Mouse (Mus musculus) embryonic fibroblast, embryonic 13.5 days (primary cell): ENCODE results near the gene Gm10065. TPM values are rescaled to one million over a fixed set of nuclear protein-coding genes. Genes with fewer than 3 reads are reported as not detected.
A peak's percentile ranks its signal among the peaks of the same experiment; 100 is the strongest.
"Not testable (repeated sequence)": the region's sequence is repeated elsewhere in the genome, so short reads cannot be mapped to it uniquely, and the experiment has no call there.

Experiments
- H3K27ac ChIP-seq: 2 replicates; pipeline ENCODE4 v1.5.1; 2012; ENCODE audit warnings: low read length, control low read depth, inconsistent platforms; ENCODE audit not compliant: insufficient read depth
- H3K4me1 ChIP-seq: 2 replicates; pipeline ENCODE4 v1.6.1; 2011; ENCODE audit warnings: low read length; ENCODE audit not compliant: control insufficient read depth, insufficient read depth
- H3K4me3 ChIP-seq: 2 replicates; pipeline ENCODE4 v1.5.1; 2011; ENCODE audit warnings: mild to moderate bottlenecking, control low read depth, low read length; ENCODE audit not compliant: insufficient read depth
- CTCF ChIP-seq: IDR thresholded peaks from 2 replicates; pipeline ENCODE4 v1.5.1; 2011; ENCODE audit warnings: mild to moderate bottlenecking, control low read depth, low read length, moderate library complexity, borderline replicate concordance; ENCODE audit not compliant: insufficient read depth
- POLR2A ChIP-seq: IDR thresholded peaks from 2 replicates; pipeline ENCODE4 v1.6.1; 2011; ENCODE audit warnings: low read depth, mild to moderate bottlenecking, control low read depth, low read length, moderate library complexity
- polyA plus RNA-seq: library from polyadenylated mRNA; stranded (reverse); fragments of >200 nt; gene quantifications from 2 replicates; pipeline ENCODE4 v1.2.4, GENCODE M21; 2011; ENCODE audit warnings: low read depth; ENCODE audit not compliant: missing spikeins, insufficient read length

Gene Gm10065
- polyA plus RNA-seq, 1 experiment, result not detected

DNA sequence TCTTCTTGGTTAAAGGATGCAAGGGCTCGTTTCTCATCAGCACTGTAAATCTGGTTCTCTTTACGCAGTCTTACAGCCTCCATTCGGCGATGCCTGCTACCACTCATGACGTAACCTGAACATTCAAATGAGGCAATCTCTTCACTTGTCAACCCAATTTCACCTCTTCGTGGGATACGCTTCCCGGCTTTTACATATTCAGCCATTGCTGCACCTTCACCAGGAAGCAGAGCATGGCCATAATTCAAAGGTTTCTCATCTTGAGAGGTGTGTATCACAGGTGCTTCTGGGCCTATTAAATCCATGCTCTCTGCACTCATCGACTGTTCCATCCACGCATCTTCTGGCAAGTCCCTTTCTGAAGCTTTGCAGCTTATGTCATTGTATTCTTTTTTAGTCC, 11.9 kb downstream of the Gm10065 start:
- TF ChIP-seq CTCF (no peak), POLR2A (no peak)
- Histone ChIP-seq H3K4me1 (peaks cover 2% of the 10 kb centered on the region), H3K27ac (no peak overlapping the region), H3K4me3 (no peak overlapping the region)

DNA sequence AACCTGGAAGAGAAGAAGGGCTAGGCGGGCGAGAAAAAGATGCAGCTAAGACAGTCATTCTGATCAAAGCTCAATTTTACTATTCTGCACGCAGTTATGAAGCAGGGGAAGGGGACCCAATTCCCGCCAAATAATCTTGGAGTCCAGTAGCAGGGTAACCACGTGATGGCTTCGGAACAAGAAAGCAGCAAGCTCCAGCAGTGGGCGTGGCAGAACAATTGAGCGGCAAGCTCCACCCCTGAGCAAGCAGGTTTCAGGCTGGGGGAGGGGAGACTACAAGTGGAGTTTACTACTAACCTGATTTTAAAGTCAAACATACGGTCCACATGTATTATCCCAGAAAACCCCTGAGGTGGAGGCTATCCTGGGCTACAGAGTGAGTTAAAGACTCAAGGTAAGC, 16.7 kb downstream of the Gm10065 start:
- not testable (repeated sequence) for H3K4me3 ChIP-seq, H3K27ac ChIP-seq, H3K4me1 ChIP-seq

DNA sequence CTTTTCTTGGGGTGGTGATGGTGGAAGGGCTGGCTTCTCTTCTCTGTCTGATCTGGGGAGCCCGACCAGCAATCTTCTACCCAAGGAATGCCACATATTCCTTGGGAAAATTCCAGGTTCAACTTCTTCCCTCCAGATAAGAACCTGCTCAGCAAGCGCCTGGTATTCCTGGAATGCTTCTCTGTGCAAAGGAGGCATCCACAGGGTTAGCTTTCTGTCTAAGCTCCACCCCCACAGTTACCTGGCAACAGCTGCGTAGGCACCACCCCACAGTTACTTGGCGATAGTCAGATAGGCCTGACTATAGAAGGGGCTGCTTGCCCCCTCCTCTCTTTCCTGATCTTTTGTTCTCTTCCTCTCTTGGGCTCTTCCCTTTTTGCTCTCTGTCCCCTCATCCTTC, 22.9 kb downstream of the Gm10065 start:
- Histone ChIP-seq H3K4me3 (no peak overlapping the region), H3K27ac (no peak overlapping the region), H3K4me1 (no peaks in the 10 kb centered on the region)
- TF ChIP-seq POLR2A, result no peak
- TF ChIP-seq CTCF, result no peak

DNA sequence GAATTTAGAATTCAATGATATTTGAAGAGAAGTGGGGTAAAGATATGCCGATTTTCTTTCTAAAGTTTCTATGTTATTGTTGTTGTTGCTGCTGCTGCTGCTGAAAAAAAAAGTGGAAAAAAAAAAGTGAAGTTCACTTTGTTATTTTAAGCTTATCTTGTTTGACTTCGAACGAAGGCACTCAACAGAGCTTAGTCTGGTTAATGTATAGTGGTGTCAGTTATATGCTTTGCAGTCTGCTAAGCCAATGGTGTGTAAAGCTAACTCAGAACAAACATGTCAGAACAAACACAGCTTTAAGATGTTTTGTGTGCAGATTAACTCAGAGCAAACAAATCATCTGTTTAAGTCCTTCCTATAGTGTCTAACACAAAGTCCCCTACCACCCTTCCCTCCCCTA, 25.1 kb downstream of the Gm10065 start:
- H3K27ac ChIP-seq, result no peak overlapping the region
- H3K4me3 ChIP-seq, result no peak overlapping the region
- no peaks in the 10 kb centered on the region for H3K4me1 ChIP-seq
- no peak for TF ChIP-seq POLR2A
- no peak for TF ChIP-seq CTCF

DNA sequence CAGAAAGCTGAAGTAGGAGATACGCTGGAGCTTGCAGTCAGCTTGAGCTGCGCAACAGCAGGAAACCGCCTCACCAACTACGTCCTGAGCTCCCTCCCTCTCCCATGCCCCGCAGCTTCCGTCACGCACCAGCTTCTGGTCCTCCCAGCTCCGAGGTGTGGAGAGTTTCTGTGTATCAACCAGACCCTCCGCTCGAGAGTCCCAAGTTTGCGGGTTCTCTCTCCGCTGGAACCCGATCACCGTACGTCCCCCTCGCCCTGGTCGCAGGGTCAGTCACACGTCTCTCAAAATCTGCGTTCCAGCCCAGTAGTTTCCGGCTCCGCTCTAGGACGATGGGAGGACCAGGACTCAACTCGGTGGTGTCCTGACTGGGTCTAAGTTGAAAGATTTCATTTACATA, 25.8 kb downstream of the Gm10065 start, which contains the start of gene Zscan26:
Gene Zscan26, minus strand, starts transcription at position 282 of the 400 bp plus-strand sequence.
- Histone ChIP-seq H3K4me3 (peak within 1 kb of the TSS; percentile 79), H3K27ac (peak within 1 kb of the TSS; percentile 48), H3K4me1 (no peaks in the 10 kb centered on the region)
- peak; percentile 85 for TF ChIP-seq POLR2A
- no peak for TF ChIP-seq CTCF

DNA sequence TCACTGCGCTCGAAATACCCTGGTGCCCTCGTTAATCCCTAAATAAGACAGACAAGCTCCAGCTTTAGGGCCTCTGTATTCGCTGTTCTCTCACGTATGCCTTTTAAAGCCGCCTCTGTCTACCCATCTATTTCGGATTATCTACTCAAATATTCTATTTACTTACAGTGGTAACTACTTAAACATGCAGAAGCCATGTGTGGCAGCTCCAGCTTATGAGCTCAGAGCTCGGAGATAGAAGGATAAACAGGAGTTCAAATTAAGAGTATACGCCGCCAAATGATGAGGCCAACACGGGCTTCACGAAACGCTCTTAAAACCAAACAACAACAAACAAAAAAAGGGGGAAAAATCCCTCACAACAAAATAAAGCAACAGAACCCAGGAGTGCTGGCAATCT, 26.2 kb downstream of the Gm10065 start:
- Histone ChIP-seq H3K4me3 (peak overlapping the region; percentile 79), H3K4me1 (no peaks in the 10 kb centered on the region), H3K27ac (peak overlapping the region; percentile 48; the same call in 1 of the 2 replicates)
- no peak for TF ChIP-seq CTCF
- no peak for TF ChIP-seq POLR2A

DNA sequence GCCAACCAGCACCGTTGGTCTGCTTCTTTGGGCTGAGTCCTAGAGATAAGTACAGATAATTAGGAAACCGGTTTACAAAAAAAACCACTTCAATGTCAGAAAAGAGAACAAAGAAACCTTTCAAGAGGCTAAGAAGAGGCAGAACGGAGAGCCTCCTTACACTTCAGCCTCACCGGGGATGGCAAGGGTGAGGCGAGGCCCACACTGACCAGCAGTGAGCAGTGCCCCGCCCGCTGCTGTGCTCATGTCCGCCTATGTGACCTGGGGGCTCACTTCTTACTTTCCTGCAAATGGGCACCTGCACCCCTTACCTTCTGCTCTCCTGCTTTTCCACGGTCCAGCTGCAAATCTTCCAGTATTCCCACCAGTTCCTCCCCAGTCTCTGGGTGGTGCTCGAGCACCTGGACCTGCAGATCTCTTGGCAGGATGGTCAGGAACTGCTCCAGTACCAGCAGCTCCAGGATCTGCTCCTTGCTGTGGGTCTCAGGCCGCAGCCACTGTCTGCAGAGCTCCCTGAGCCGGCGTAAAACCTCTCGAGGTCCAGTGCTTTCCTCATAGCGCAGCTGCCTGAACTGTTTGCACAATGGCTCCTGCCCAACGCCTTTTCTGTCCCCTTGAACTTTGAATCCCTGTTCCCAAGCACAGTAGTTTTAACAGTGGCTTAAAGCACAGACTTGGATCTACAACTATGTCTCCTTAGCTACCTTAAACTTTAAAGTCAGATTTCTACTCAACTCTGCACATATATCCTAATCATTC, 31.2 kb downstream of the Gm10065 start:
- H3K27ac ChIP-seq, result no peak overlapping the region
- H3K4me3 ChIP-seq, result no peak overlapping the region
- H3K4me1 ChIP-seq, result no peaks in the 10 kb centered on the region
- TF ChIP-seq POLR2A (no peak), CTCF (no peak)

DNA sequence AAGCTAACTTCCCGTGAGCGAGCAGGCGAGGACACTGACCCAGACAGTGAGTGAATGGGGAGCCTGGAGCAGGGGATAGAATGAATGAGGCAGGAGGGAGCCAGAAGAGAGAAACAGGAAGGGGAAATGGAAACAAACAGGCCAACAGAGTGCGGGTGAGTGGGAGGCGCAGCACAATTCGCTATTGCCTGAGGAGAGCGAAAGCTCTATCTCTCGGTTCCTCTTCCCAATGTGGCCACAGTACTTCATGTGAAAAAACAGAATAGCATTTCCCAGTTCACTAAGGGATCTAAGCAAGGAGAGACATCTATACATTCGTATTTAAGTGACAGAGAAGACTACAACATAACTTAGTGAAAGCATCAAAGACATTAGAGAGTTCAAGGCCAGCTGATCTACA, 32.4 kb downstream of the Gm10065 start:
- no peaks in the 10 kb centered on the region for H3K4me1 ChIP-seq
- no peak overlapping the region for H3K4me3 ChIP-seq
- H3K27ac ChIP-seq, result no peak overlapping the region
- no peak for TF ChIP-seq POLR2A
- no peak for TF ChIP-seq CTCF

DNA sequence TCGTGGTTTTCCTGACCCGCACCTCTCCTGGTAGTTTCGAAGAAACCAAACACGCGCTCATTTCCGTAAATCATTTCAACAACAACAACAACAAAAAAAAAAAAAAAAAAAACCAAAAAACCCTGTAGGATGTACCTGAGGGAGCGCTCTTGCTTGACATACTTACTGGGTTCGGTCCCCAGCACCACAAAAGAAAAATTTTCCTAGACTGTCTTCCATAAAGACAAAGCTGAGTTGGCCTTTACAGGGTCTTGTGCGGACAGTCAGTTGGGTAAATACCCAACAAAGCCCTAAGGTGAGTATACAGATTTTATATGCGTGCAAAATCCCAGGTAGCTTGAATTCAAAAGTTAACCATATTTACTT, 38.1 kb downstream of the Gm10065 start:
- TF ChIP-seq CTCF, result no peak
- TF ChIP-seq POLR2A, result no peak
- H3K27ac ChIP-seq, result no peak overlapping the region
- no peaks in the 10 kb centered on the region for H3K4me1 ChIP-seq
- H3K4me3 ChIP-seq, result peak overlapping the region; percentile 48

DNA sequence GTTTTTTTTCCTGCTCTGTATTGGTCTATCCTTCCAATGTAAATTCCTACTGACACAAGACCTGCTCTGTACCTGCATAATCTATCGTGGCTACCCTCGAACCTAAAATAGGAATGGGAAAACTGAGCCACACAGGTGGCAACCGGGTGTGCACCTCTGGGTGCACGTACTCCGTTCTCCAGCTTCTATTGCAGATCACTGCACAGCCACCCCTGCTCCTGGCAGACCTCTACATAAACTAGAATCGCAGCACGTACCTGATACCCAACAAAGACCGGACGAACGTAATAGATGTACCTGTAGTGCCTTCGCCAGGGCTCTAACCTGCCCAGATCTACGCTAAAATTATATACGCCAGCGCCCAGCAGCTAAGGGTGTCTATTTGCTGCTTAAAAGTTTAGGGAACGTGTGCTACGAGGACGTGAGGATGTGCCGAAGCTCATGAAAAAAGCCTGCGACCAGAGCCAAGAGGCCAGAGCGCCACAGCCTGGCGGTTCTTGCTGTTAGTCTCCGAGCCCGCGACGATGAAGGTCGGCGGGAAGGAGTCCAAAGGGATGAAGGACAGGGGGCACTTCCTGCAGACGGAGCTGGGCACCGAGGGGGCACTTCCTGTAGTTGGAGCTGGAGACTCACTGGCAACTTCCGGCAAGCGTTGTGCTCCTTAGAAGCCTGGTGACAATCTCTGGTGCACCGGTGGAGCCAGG, 38.6 kb downstream of the Gm10065 start, which contains the start of gene Pgbd1:
Gene Pgbd1, minus strand, starts transcription at position 556 of the 704 bp plus-strand sequence.
- Histone ChIP-seq H3K4me3 (peak within 1 kb of the TSS; percentile 48), H3K4me1 (no peaks in the 10 kb centered on the region), H3K27ac (no peak within 1 kb of the TSS)
- TF ChIP-seq POLR2A, result peak; percentile 33; the same call in 1 of the 2 replicates
- peak; percentile 25; the same call in 1 of the 2 replicates for TF ChIP-seq CTCF

DNA sequence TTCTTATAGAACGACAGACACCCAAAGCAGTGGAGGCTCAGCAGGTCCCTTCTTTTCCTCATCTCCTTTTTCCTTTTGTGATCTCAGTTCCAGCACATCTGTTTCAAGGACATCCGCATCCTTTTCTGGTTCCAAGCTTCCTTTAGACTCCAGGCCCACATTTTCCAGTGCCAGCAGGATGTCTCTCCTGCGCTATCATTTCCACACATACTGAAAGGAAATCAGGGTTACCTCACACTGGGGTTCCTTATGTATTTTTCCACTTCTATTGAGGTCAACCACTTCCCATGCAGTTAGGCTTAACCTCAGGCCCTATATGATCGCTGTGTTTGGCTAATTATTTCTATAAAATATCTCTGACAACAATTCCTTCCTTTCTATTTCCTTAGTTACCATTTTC, 43.8 kb downstream of the Gm10065 start:
- Histone ChIP-seq H3K4me3 (no peak overlapping the region), H3K4me1 (no peaks in the 10 kb centered on the region), H3K27ac (no peak overlapping the region)
- no peak for TF ChIP-seq CTCF
- no peak for TF ChIP-seq POLR2A

Other genes starting within 250 kb of the Gm10065 start
- not detected in 2 replicates for gene Gpx5, start 186.7 kb downstream of the Gm10065 start, polyA plus RNA-seq
- gene Gpx6, start 167.3 kb downstream of the Gm10065 start, polyA plus RNA-seq, result not detected in 2 replicates
- gene Olfr1367, start 132.5 kb downstream of the Gm10065 start, polyA plus RNA-seq, result not detected in 2 replicates
- 6.2 and 8.7 TPM in 2 replicates for gene Zscan12, start 116.6 kb downstream of the Gm10065 start, polyA plus RNA-seq
- gene Zkscan3, start 76.7 kb downstream of the Gm10065 start, polyA plus RNA-seq, result 52.5 and 60.7 TPM in 2 replicates
- gene Pgbd1, start 38.4 kb downstream of the Gm10065 start, polyA plus RNA-seq, result 0.77 and 0.92 TPM in 2 replicates
- gene Zscan26, start 25.7 kb downstream of the Gm10065 start, polyA plus RNA-seq, result 28.1 and 38.0 TPM in 2 replicates
- gene Nkapl, start 10.9 kb downstream of the Gm10065 start, polyA plus RNA-seq, result 0.78 and 1.4 TPM in 2 replicates
- 0.58 and 1.0 TPM in 2 replicates for gene Zkscan4, start 534 bp downstream of the Gm10065 start, polyA plus RNA-seq
- gene AK157302, start 15.8 kb upstream of the Gm10065 start, polyA plus RNA-seq, result 0.40 and 0.73 TPM in 2 replicates
- 3.1 TPM in 1 of 2 replicates, not detected in the other for gene Gm11273, start 22.0 kb upstream of the Gm10065 start, polyA plus RNA-seq
- gene Zkscan8, start 51.7 kb upstream of the Gm10065 start, polyA plus RNA-seq, result 12.3 and 15.2 TPM in 2 replicates
- gene Olfr1366, start 63.4 kb upstream of the Gm10065 start, polyA plus RNA-seq, result not detected in 2 replicates
- 0.12 and 0.44 TPM in 2 replicates for gene Olfr1535, start 80.5 kb upstream of the Gm10065 start, polyA plus RNA-seq
- gene Olfr1364, start 102.3 kb upstream of the Gm10065 start, polyA plus RNA-seq, result not detected in 2 replicates
- not detected in 2 replicates for gene Olfr1362, start 134.6 kb upstream of the Gm10065 start, polyA plus RNA-seq
- not detected in 2 replicates for gene Olfr11, start 163.1 kb upstream of the Gm10065 start, polyA plus RNA-seq
- gene Olfr1361, start 183.9 kb upstream of the Gm10065 start, polyA plus RNA-seq, result not detected in 2 replicates
- gene Olfr1360, start 198.0 kb upstream of the Gm10065 start, polyA plus RNA-seq, result not detected in 2 replicates
- not detected in 2 replicates for gene Olfr1359, start 218.7 kb upstream of the Gm10065 start, polyA plus RNA-seq
- gene Hist1h2bl, start 236.7 kb upstream of the Gm10065 start, polyA plus RNA-seq, result 3.5 TPM in 1 of 2 replicates, not detected in the other
- 5.0 TPM in 1 of 2 replicates, not detected in the other for gene Hist1h2ai, start 237.0 kb upstream of the Gm10065 start, polyA plus RNA-seq
- gene Hist1h3h, start 238.2 kb upstream of the Gm10065 start, polyA plus RNA-seq, result 3.4 TPM in 1 of 2 replicates, not detected in the other
- gene Hist1h2bm, start 242.6 kb upstream of the Gm10065 start, polyA plus RNA-seq, result 5.5 and 9.1 TPM in 2 replicates